Mouse (Mus musculus): Measurements from ENCODE around the gene Setx. TPM values are rescaled to one million over a fixed set of nuclear protein-coding genes. Genes with fewer than 3 reads are reported as not detected.

Gene Setx
- polyA plus RNA-seq, 2 experiments = 10.0 TPM

DNA sequence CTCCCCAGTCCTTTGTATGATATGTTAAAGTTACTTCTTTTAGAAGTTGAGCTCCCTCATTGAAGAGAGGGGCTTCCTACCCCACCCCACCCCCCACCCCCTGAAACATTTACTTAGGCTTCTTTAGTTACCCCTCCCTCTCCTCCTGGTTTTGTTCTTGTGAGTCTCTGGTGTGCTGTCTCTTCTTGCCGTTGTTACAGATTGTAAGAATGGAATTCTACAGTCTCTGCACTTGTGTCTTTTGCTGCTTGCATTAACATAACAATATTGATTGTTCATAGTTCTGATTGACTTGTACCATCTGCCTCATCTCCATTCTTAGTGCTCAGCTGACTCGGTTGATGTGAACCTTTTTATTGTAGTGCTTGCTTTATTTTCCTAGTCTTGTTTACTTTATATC is 28.0 kb downstream of the Setx start:
- Histone ChIP-seq H3K4me1 (ENCODE audit: control insufficient read depth, insufficient read depth, low read length) (no peaks in the 10 kb centered on the region), H3K4me2 (replicated peaks; ENCODE audit: low read depth, low read length, severe bottlenecking) (no peak overlapping the region), H3K27ac (replicated peaks; ENCODE audit: low read depth, low read length) (no peak overlapping the region), H3K9ac (ENCODE audit: low read depth, low read length, severe bottlenecking) (no peak overlapping the region), H3K27me3 (ENCODE audit: control insufficient read depth, insufficient read depth, low read length) (no peaks in the 10 kb centered on the region), H3K9me3 (ENCODE audit: control insufficient read depth, low read length) (no peaks in the 10 kb centered on the region), H3K4me3 (replicated peaks; ENCODE audit: low read length) (no peak overlapping the region), H3K36me3 (ENCODE audit: control insufficient read depth, insufficient read depth, low read length) (peaks cover 83% of the 10 kb centered on the region)
- 86% methylated on average over 2 of the region's 2 CpGs for WGBS
- DNase-seq (ENCODE audit: low spot score) (no peak), ATAC-seq (ENCODE audit: low FRiP score, low read depth) (no peak)
- TF ChIP-seq POLR2A (IDR thresholded peaks at IDR 0.05; ENCODE audit: borderline replicate concordance, extremely low read depth, insufficient read depth, insufficient read length) = no peak

DNA sequence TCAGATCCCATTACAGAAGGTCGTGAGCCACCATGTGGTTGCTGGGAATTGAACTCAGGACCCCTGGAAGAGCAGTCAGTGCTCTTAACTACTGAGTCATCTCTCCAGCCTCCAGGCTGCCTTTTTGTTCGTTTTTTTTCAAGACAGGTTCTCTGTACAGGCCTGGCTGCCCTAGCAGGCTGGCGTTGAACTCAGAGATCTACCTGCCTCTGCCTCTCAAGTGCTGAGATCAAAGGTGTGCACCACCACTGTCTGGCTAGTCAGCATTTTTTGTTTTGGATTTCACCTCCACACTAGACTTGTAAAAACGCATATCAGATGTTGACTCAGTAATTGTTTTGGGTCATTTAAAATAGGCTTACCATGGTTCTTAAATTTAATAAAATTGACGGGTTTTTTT is 44.1 kb downstream of the Setx start:
- WGBS = 89% methylated on average over 5 of the region's 5 CpGs
- DNase-seq (ENCODE audit: low spot score) (no peak), ATAC-seq (ENCODE audit: low FRiP score, low read depth) (no peak)
- TF ChIP-seq POLR2A (IDR thresholded peaks at IDR 0.05; ENCODE audit: borderline replicate concordance, extremely low read depth, insufficient read depth, insufficient read length) = no peak
- H3K27me3 ChIP-seq (ENCODE audit: control insufficient read depth, insufficient read depth, low read length) = no peaks in the 10 kb centered on the region
- no peak overlapping the region for H3K9ac ChIP-seq (ENCODE audit: low read depth, low read length, severe bottlenecking)
- H3K36me3 ChIP-seq (ENCODE audit: control insufficient read depth, insufficient read depth, low read length) = peaks cover 73% of the 10 kb centered on the region
- no peak overlapping the region for H3K27ac ChIP-seq (replicated peaks; ENCODE audit: low read depth, low read length)
- H3K4me2 ChIP-seq (replicated peaks; ENCODE audit: low read depth, low read length, severe bottlenecking) = no peak overlapping the region
- H3K4me1 ChIP-seq (ENCODE audit: control insufficient read depth, insufficient read depth, low read length) = no peaks in the 10 kb centered on the region
- H3K4me3 ChIP-seq (replicated peaks; ENCODE audit: low read length) = no peak overlapping the region
- no peaks in the 10 kb centered on the region for H3K9me3 ChIP-seq (ENCODE audit: control insufficient read depth, low read length)

GRCm38 (mm10) chr2:29174887-29175286 is 50.9 kb downstream of the Setx start:
- Histone ChIP-seq H3K9me3 (ENCODE audit: control insufficient read depth, low read length) (no peaks in the 10 kb centered on the region), H3K4me3 (replicated peaks; ENCODE audit: low read length) (no peak overlapping the region), H3K27ac (replicated peaks; ENCODE audit: low read depth, low read length) (no peak overlapping the region), H3K27me3 (ENCODE audit: control insufficient read depth, insufficient read depth, low read length) (no peaks in the 10 kb centered on the region), H3K9ac (ENCODE audit: low read depth, low read length, severe bottlenecking) (no peak overlapping the region), H3K4me2 (replicated peaks; ENCODE audit: low read depth, low read length, severe bottlenecking) (no peak overlapping the region), H3K36me3 (ENCODE audit: control insufficient read depth, insufficient read depth, low read length) (peaks cover 91% of the 10 kb centered on the region), H3K4me1 (ENCODE audit: control insufficient read depth, insufficient read depth, low read length) (no peaks in the 10 kb centered on the region)
- no peak for DNase-seq (ENCODE audit: low spot score)
- WGBS = 82% methylated on average over 3 of the region's 3 CpGs
- ATAC-seq (ENCODE audit: low FRiP score, low read depth) = no peak
- TF ChIP-seq POLR2A (IDR thresholded peaks at IDR 0.05; ENCODE audit: borderline replicate concordance, extremely low read depth, insufficient read depth, insufficient read length) = no peak

DNA sequence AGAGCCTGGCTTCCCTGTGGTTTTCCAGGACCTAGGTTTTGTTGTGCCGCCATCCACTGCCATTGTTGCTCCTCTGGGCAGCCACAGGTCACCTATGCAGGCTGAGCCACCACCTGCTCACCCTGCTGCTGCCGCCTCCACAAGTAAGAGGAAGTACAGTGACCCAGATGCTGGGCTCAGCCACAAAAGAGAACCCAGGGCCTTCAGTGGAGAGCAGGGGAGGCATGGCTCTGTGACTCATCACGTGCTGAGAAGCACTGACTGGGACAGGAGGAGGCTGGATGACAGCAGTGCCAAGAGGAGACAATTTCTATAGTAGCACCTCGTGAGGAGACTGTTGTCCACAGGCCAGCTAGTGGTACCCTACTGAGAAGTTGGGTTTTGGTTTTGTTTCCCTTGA is 55.8 kb downstream of the Setx start:
- no peak for ATAC-seq (ENCODE audit: low FRiP score, low read depth)
- H3K4me1 ChIP-seq (ENCODE audit: control insufficient read depth, insufficient read depth, low read length) = no peaks in the 10 kb centered on the region
- no peak for TF ChIP-seq POLR2A (IDR thresholded peaks at IDR 0.05; ENCODE audit: borderline replicate concordance, extremely low read depth, insufficient read depth, insufficient read length)
- H3K27me3 ChIP-seq (ENCODE audit: control insufficient read depth, insufficient read depth, low read length) = no peaks in the 10 kb centered on the region
- H3K4me3 ChIP-seq (replicated peaks; ENCODE audit: low read length) = no peak overlapping the region
- 80% methylated on average over 4 of the region's 4 CpGs for WGBS
- no peak overlapping the region for H3K4me2 ChIP-seq (replicated peaks; ENCODE audit: low read depth, low read length, severe bottlenecking)
- H3K9me3 ChIP-seq (ENCODE audit: control insufficient read depth, low read length) = no peaks in the 10 kb centered on the region
- no peak overlapping the region for H3K9ac ChIP-seq (ENCODE audit: low read depth, low read length, severe bottlenecking)
- H3K36me3 ChIP-seq (ENCODE audit: control insufficient read depth, insufficient read depth, low read length) = peaks cover 69% of the 10 kb centered on the region
- H3K27ac ChIP-seq (replicated peaks; ENCODE audit: low read depth, low read length) = no peak overlapping the region
- DNase-seq (ENCODE audit: low spot score) = no peak

- 80% methylated on average over 2 of the region's 2 CpGs for WGBS
Measured at GRCm38 (mm10) chr2:29181111-29181510, 57.1 kb downstream of the Setx start.

More at GRCm38 (mm10) chr2:29181111-29181510, 57.1 kb downstream of the Setx start:
- ATAC-seq (ENCODE audit: low FRiP score, low read depth) (no peak), DNase-seq (ENCODE audit: low spot score) (no peak)
- no peak for TF ChIP-seq POLR2A (IDR thresholded peaks at IDR 0.05; ENCODE audit: borderline replicate concordance, extremely low read depth, insufficient read depth, insufficient read length)
- Histone ChIP-seq H3K9ac (ENCODE audit: low read depth, low read length, severe bottlenecking) (no peak overlapping the region), H3K27me3 (ENCODE audit: control insufficient read depth, insufficient read depth, low read length) (no peaks in the 10 kb centered on the region), H3K36me3 (ENCODE audit: control insufficient read depth, insufficient read depth, low read length) (peaks cover 57% of the 10 kb centered on the region), H3K4me1 (ENCODE audit: control insufficient read depth, insufficient read depth, low read length) (no peaks in the 10 kb centered on the region), H3K4me3 (replicated peaks; ENCODE audit: low read length) (no peak overlapping the region), H3K4me2 (replicated peaks; ENCODE audit: low read depth, low read length, severe bottlenecking) (no peak overlapping the region), H3K27ac (replicated peaks; ENCODE audit: low read depth, low read length) (no peak overlapping the region), H3K9me3 (ENCODE audit: control insufficient read depth, low read length) (no peaks in the 10 kb centered on the region)

All from limb, embryonic 14.5 days (tissue).